Mouse (Mus musculus) gastrocnemius, postnatal 4 days (tissue): ENCODE measurements around the gene Ikbke. TPM values are rescaled to one million over a fixed set of nuclear protein-coding genes. Genes with fewer than 3 reads are reported as not detected.
A peak's percentile ranks its signal among the peaks of the same experiment; 100 is the strongest.
"Not testable (repeated sequence)": the region's sequence is repeated elsewhere in the genome, so short reads cannot be mapped to it uniquely, and the experiment has no call there.

Experiments
- DNase-seq, 2 experiments: peaks; one replicate each; pipeline ENCODE4 v3.0.0; 2021 to 2022; ENCODE audit warnings: low spot score in 2 of 2, mixed read lengths in 2 of 2
- long read RNA-seq, 2 experiments: library from polyadenylated mRNA; stranded (forward); transcript quantifications; one replicate each; pipeline ENCODE4 v2.0.0; 2021
- total RNA-seq, 2 experiments: library from RNA; stranded (reverse); gene quantifications; 2 replicates each; pipeline ENCODE4 v1.2.3; 2021

The Ikbke gene
- 1 to 10 TPM; 7.5 to 7.6 TPM for total RNA-seq
- long read RNA-seq, experiment 1, partial matches to known transcripts, result 0 of 5 reads
- long read RNA-seq, experiment 1, other reads (novel, unspliced or antisense), result 3 of 5 reads
- long read RNA-seq, experiment 2, partial matches to known transcripts, result 0 of 4 reads
- long read RNA-seq, experiment 2, other reads (novel, unspliced or antisense), result 3 of 4 reads

- no peak for DNase-seq
Observed at GRCm38 (mm10) chr1:131279456-131279776, at the start of gene Ikbke. TSS of gene Ikbke (minus strand) at chr1:131279606.

- DNase-seq, result not testable (repeated sequence)
Observed at GRCm38 (mm10) chr1:131329093-131329492, 49.7 kb upstream of the Ikbke start.

- no peak for DNase-seq
Observed at GRCm38 (mm10) chr1:131327167-131327566, 47.8 kb upstream of the Ikbke start.

- no peak for DNase-seq
Observed at GRCm38 (mm10) chr1:131324816-131325463, 45.5 kb upstream of the Ikbke start.

GRCm38 (mm10) chr1:131319598-131320330 is 40.4 kb upstream of the Ikbke start:
- DNase-seq, result no peak

GRCm38 (mm10) chr1:131318397-131318796 is 39.0 kb upstream of the Ikbke start:
- DNase-seq, result no peak

GRCm38 (mm10) chr1:131317625-131318024 is 38.2 kb upstream of the Ikbke start:
- no peak for DNase-seq

GRCm38 (mm10) chr1:131311284-131311683 is 31.9 kb upstream of the Ikbke start:
- no peak for DNase-seq

GRCm38 (mm10) chr1:131310237-131310818 is 30.9 kb upstream of the Ikbke start:
- no peak for DNase-seq

GRCm38 (mm10) chr1:131300750-131301149 is 21.3 kb upstream of the Ikbke start:
- DNase-seq, result no peak

- peak in 1 of 2 experiments; percentile 17 for DNase-seq
Observed at GRCm38 (mm10) chr1:131299788-131300187, 20.4 kb upstream of the Ikbke start.

- no peak for DNase-seq
Observed at GRCm38 (mm10) chr1:131299240-131299639, 19.8 kb upstream of the Ikbke start.

GRCm38 (mm10) chr1:131298171-131298570 is 18.8 kb upstream of the Ikbke start:
- no peak for DNase-seq

- no peak for DNase-seq
Observed at GRCm38 (mm10) chr1:131296726-131297125, 17.3 kb upstream of the Ikbke start.

- no peak for DNase-seq
Observed at GRCm38 (mm10) chr1:131295200-131295599, 15.8 kb upstream of the Ikbke start.

- DNase-seq, result no peak
Observed at GRCm38 (mm10) chr1:131293922-131294250, 14.5 kb upstream of the Ikbke start.

GRCm38 (mm10) chr1:131293221-131293921 is 14.0 kb upstream of the Ikbke start:
- no peak for DNase-seq

- DNase-seq, result peak in 1 of 2 experiments; percentile 43
Observed at GRCm38 (mm10) chr1:131290648-131291047, 11.2 kb upstream of the Ikbke start.

GRCm38 (mm10) chr1:131288938-131289337 is 9.5 kb upstream of the Ikbke start:
- no peak for DNase-seq

GRCm38 (mm10) chr1:131287267-131287666 is 7.9 kb upstream of the Ikbke start:
- no peak for DNase-seq

- DNase-seq, result no peak
Observed at GRCm38 (mm10) chr1:131286803-131287202, 7.4 kb upstream of the Ikbke start.

GRCm38 (mm10) chr1:131284616-131285015 is 5.2 kb upstream of the Ikbke start:
- no peak for DNase-seq
